Mouse (Mus musculus): ENCODE results near the gene Brap. TPM values are rescaled to one million over a fixed set of nuclear protein-coding genes. Genes with fewer than 3 reads are reported as not detected.

Gene Brap
- total and polyA plus RNA-seq, 3 experiments = 40.3 to 176 (median 42.4) TPM

DNA sequence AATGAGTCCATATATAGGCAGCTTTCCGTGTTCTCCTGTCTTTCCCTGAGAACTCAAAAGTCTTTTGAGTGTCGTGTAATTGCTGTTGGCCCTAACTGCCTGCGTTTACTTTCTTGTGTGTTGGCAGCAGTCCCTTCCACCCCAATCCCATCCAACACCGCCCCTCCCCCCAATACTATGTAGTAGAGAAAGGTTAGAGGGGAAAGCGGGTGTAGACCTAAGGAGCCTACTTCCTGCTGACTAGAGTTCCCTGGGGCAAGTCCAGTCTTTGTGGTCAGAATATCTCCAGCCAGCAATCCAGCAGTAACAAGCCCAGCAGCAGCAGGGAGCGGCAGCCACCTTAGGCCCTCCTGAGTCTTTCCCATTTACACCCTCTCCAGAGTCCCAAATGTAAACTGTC is 8.0 kb downstream of the Brap start (continued):
- TF ChIP-seq CHD2 (IDR thresholded peaks at IDR 0.05; ENCODE audit: low read length) = no peak

DNA sequence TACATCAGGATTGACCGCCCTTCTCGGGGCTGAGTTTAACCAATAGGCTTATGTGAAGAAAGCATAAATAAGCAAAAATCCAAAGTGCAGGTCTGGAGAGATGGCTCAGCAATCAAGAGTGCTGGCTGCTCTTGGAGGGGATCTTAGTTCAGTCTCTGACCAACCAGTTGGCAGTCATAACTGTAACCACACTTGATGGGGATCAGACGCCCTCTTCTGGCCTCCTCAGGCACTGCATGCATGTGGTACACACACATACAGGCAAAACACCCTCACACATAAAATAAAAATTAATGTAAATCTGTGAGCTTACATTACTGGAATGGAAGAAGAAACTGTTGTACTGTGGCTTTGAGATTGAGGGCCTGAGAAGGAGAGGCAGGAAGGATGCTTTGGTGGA is 10.0 kb downstream of the Brap start:
- peaks cover 0 to 7% of the 10 kb centered on the region in 2 experiments; a peak in 2 of 4 replicates for H3K36me3 ChIP-seq (ENCODE audit: control insufficient read depth in 1 of 2, insufficient read depth in 2 of 2, low read length in 2 of 2)
- DNase-seq (ENCODE audit: low read depth, low spot score) = peak; percentile 68

DNA sequence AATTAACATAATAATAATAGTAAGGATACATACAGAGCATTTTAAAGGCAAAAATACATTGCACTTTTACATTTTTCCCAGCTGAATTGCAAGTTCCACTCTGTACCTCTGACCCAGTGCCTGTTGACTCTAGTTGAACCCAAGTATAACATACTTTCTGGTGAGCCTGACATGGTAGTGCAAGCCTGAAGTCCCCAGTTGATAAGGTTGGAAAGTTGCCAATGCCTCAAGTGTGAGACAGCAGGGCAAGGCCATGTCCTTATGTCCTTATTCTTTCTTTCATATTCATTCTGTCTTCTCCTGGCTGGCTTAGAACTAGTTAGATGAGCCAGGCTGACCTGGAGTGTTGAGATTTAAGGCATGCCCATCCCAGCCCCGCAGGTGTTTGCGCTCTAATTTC is 21.9 kb downstream of the Brap start:
- DNase-seq (ENCODE audit: low read depth, low spot score) = peak; percentile 35
- H3K79me2 ChIP-seq (ENCODE audit: control insufficient read depth, insufficient read depth, low read length, poor library complexity) = no peaks in the 10 kb centered on the region
- H3K4me3 ChIP-seq (ENCODE audit: control insufficient read depth in 1 of 2, insufficient read depth in 1 of 2, low read depth in 2 of 2, low read length in 2 of 2) = no peak overlapping the region
- no peaks in the 10 kb centered on the region for H3K27me3 ChIP-seq (ENCODE audit: control insufficient read depth in 1 of 2, insufficient read depth in 2 of 2, low read length in 2 of 2)
- no peaks in the 10 kb centered on the region for H3K9me3 ChIP-seq (replicated peaks; ENCODE audit: insufficient read depth, low read length)
- H3K4me1 ChIP-seq (ENCODE audit: control insufficient read depth in 1 of 2, insufficient read depth in 2 of 2, low read length in 2 of 2) = no peaks in the 10 kb centered on the region
- TF ChIP-seq POLR2A (IDR thresholded peaks at IDR 0.05; ENCODE audit: control insufficient read depth in 1 of 2, insufficient read depth in 1 of 2, low read depth in 1 of 2, low read length in 2 of 2, poor library complexity in 1 of 2) = no peak
- no peak for TF ChIP-seq RCOR1 (IDR thresholded peaks at IDR 0.05; ENCODE audit: low read depth, low read length)
- no peak for TF ChIP-seq USF2 (IDR thresholded peaks at IDR 0.05; ENCODE audit: borderline replicate concordance in 1 of 2, insufficient read depth in 1 of 2, low read depth in 1 of 2, low read length in 2 of 2)
- no peak for TF ChIP-seq SIN3A (IDR thresholded peaks at IDR 0.05; ENCODE audit: low read length)
- TF ChIP-seq EP300 (IDR thresholded peaks at IDR 0.05; ENCODE audit: low read depth in 1 of 2, low read length in 2 of 2) = no peak
- H3K9ac ChIP-seq (ENCODE audit: control insufficient read depth, low read depth, low read length, poor library complexity, severe bottlenecking) = no peak overlapping the region
- peaks cover 0 to 21% of the 10 kb centered on the region in 2 experiments; a peak in 2 of 4 replicates for H3K36me3 ChIP-seq (ENCODE audit: control insufficient read depth in 1 of 2, insufficient read depth in 2 of 2, low read length in 2 of 2)
- H3K27ac ChIP-seq (ENCODE audit: control insufficient read depth, low read depth, low read length) = no peak overlapping the region

More for the DNA sequence above, 10.0 kb downstream of the Brap start:
- TF ChIP-seq NELFE (IDR thresholded peaks at IDR 0.05; ENCODE audit: low read depth, low read length) (no peak), UBTF (IDR thresholded peaks at IDR 0.05; ENCODE audit: borderline replicate concordance, insufficient read depth, low read depth, low read length) (no peak), CTCF (IDR thresholded peaks at IDR 0.05 in 2 of 3, conservative IDR thresholded peaks at IDR 0.05 in 1 of 3; ENCODE audit: control insufficient read depth in 1 of 3, insufficient read depth in 1 of 3, low read depth in 2 of 3, low read length in 3 of 3, poor library complexity in 1 of 3, severe bottlenecking in 1 of 3) (peak; percentile 60 to 89 (median 62)), RCOR1 (IDR thresholded peaks at IDR 0.05; ENCODE audit: low read depth, low read length) (no peak), SMC3 (IDR thresholded peaks at IDR 0.05; ENCODE audit: low read depth, low read length) (peak; percentile 35; the same call in 1 of the 2 replicates)
- Histone ChIP-seq H3K4me1 (ENCODE audit: control insufficient read depth in 1 of 2, insufficient read depth in 2 of 2, low read length in 2 of 2) (no peaks in the 10 kb centered on the region), H3K9ac (ENCODE audit: control insufficient read depth, low read depth, low read length, poor library complexity, severe bottlenecking) (no peak overlapping the region), H3K4me3 (ENCODE audit: control insufficient read depth in 1 of 2, insufficient read depth in 1 of 2, low read depth in 2 of 2, low read length in 2 of 2) (no peak overlapping the region), H3K27me3 (ENCODE audit: control insufficient read depth in 1 of 2, insufficient read depth in 2 of 2, low read length in 2 of 2) (no peaks in the 10 kb centered on the region), H3K9me3 (replicated peaks; ENCODE audit: insufficient read depth, low read length) (no peaks in the 10 kb centered on the region), H3K27ac (ENCODE audit: control insufficient read depth, low read depth, low read length) (no peak overlapping the region), H3K79me2 (ENCODE audit: control insufficient read depth, insufficient read depth, low read length, poor library complexity) (no peaks in the 10 kb centered on the region)

DNA sequence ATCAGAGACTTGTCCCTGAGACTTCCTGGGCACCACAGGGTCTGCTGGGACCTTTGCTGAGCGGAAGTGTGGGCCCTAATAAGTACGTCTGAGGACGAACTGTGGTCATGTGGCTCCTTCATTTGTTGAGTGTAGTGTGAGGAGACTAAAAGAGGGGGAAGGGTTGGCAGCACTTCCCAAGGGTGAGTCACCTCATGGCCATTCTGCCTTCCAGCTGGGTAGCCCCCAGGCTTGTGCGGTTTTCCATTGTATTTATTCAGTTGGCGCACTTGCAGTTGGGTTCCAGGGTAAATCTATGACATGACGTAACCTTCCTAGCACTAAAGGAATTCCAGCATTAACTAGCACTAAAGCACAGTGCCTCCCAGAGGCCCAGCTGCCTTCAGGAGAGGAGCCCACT is 25.1 kb downstream of the Brap start:
- Histone ChIP-seq H3K9me3 (replicated peaks; ENCODE audit: insufficient read depth, low read length) (no peaks in the 10 kb centered on the region), H3K79me2 (ENCODE audit: control insufficient read depth, insufficient read depth, low read length, poor library complexity) (no peaks in the 10 kb centered on the region), H3K4me1 (ENCODE audit: control insufficient read depth in 1 of 2, insufficient read depth in 2 of 2, low read length in 2 of 2) (no peaks in the 10 kb centered on the region), H3K27ac (ENCODE audit: control insufficient read depth, low read depth, low read length) (no peak overlapping the region), H3K9ac (ENCODE audit: control insufficient read depth, low read depth, low read length, poor library complexity, severe bottlenecking) (no peak overlapping the region), H3K36me3 (ENCODE audit: control insufficient read depth in 1 of 2, insufficient read depth in 2 of 2, low read length in 2 of 2) (peaks cover 0 to 16% of the 10 kb centered on the region in 2 experiments; a peak in 1 of 4 replicates), H3K27me3 (ENCODE audit: control insufficient read depth in 1 of 2, insufficient read depth in 2 of 2, low read length in 2 of 2) (no peaks in the 10 kb centered on the region), H3K4me3 (ENCODE audit: control insufficient read depth in 1 of 2, insufficient read depth in 1 of 2, low read depth in 2 of 2, low read length in 2 of 2) (no peak overlapping the region)
- no peak for DNase-seq (ENCODE audit: low read depth, low spot score)
- TF ChIP-seq ZMIZ1 (IDR thresholded peaks at IDR 0.05; ENCODE audit: low read depth, low read length) = no peak
- no peak for TF ChIP-seq EP300 (IDR thresholded peaks at IDR 0.05; ENCODE audit: low read depth in 1 of 2, low read length in 2 of 2)

All from MEL (cell line).